Mouse (Mus musculus): ENCODE results near the gene Tecpr2.
A peak's percentile ranks its signal among the peaks of the same experiment; 100 is the strongest.

DNA sequence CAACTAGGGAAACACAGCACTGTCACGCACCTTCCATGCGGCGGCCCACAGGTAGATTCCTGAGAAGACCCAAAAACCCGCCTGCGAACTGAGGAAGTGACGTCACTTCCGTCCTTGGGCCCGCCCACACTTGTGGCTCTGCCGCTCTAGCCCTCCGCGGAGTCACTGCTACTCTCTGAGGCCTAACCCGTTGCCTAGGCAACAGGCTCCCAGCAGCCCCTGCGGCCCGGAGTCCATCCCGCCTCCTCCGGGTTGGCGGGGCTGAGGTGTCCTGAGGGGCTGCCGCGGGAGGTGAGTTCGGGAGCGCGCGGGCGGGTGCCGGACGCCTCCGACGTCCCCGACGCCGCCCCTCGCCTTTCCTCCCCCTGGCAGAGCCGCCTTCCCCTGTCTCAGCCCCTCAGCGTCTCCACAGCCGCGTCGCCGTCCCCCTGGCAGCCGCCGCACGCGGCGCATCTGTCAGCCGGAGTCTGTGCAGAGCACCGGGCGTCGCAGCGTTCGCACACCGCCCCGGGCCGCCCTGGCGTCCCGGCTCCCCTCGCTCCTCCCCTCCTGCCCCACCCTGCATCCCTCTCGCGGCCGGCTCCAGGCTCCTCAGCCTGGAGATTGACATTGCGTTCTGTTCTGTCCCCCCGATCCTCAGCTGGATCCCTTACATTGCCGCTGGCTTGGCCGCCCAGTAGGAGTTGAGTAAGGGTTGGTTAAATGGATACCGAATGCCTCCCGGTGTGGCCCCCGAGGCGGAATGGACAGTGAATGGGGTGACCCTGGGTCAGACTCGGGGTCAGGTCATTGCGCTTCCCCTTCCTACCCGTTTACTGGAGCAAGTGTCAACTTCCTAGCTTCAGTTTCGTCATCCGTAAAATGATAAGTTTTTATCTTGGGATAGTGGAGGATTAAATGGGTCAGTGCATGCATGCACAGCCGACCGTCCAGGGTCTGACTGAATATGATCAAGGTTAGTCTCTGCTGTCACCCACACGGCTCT is at the start of gene Tecpr2, which contains the start of gene Cinp:
- TF ChIP-seq EP300 (optimal IDR thresholded peaks at IDR 0.05) (no peak), CTCF (IDR thresholded peaks at IDR 0.05; ENCODE audit: low read depth) (0 out of 2 replicates have a peak, but pooled peaks have one; percentile 12)
